Mouse (Mus musculus): ENCODE data around the gene Arhgef28.

The Arhgef28 gene

GRCm38 (mm10) chr13:97892089-97892884 is 314.0 kb downstream of the Arhgef28 start:
- no peak for DNase-seq

- DNase-seq = no peak
Measured at GRCm38 (mm10) chr13:97888046-97888445, 318.2 kb downstream of the Arhgef28 start.

GRCm38 (mm10) chr13:97887558-97887957 is 318.7 kb downstream of the Arhgef28 start:
- DNase-seq = no peak

- peak; percentile 21 for DNase-seq
Measured at GRCm38 (mm10) chr13:97883629-97884028, 322.6 kb downstream of the Arhgef28 start.

GRCm38 (mm10) chr13:97876450-97876849 is 329.8 kb downstream of the Arhgef28 start:
- peak; percentile 13 for DNase-seq

GRCm38 (mm10) chr13:97876031-97876430 is 330.2 kb downstream of the Arhgef28 start:
- no peak for DNase-seq

- no peak for DNase-seq
Measured at GRCm38 (mm10) chr13:97869428-97869827, 336.8 kb downstream of the Arhgef28 start.

GRCm38 (mm10) chr13:97867322-97867962 is 338.8 kb downstream of the Arhgef28 start:
- DNase-seq = peak; percentile 41

- no peak for DNase-seq
Measured at GRCm38 (mm10) chr13:97859071-97859470, 347.2 kb downstream of the Arhgef28 start.

GRCm38 (mm10) chr13:97857860-97858259 is 348.4 kb downstream of the Arhgef28 start:
- no peak for DNase-seq

GRCm38 (mm10) chr13:97853356-97853968 is 352.8 kb downstream of the Arhgef28 start:
- DNase-seq = peak; percentile 46
